Mouse (Mus musculus) hindbrain, embryonic 10.5 days (tissue): ENCODE data around the gene Mertk. TPM values are rescaled to one million over a fixed set of nuclear protein-coding genes. Genes with fewer than 3 reads are reported as not detected.
"Not testable (repeated sequence)": the region's sequence is repeated elsewhere in the genome, so short reads cannot be mapped to it uniquely, and the experiment has no call there.

Source experiments
- DNase-seq: peaks from one replicate; pipeline ENCODE4 v3.0.0-alpha.2; 2017; ENCODE audit warnings: low spot score
- H3K27ac ChIP-seq: fragments of 300-500 bp; sonication (generic); 2 replicates; pipeline ENCODE4 v1.5.1; 2016; ENCODE audit warnings: mild to moderate bottlenecking, moderate library complexity
- H3K27me3 ChIP-seq: fragments of 300-500 bp; sonication (generic); 2 replicates; pipeline ENCODE4 v1.6.1; 2016; ENCODE audit warnings: mild to moderate bottlenecking; ENCODE audit not compliant: poor library complexity, insufficient read depth, severe bottlenecking
- H3K36me3 ChIP-seq: fragments of 300-500 bp; sonication (generic); 2 replicates; pipeline ENCODE4 v1.6.1; 2016; ENCODE audit warnings: mild to moderate bottlenecking, moderate library complexity
- H3K4me1 ChIP-seq: fragments of 300-500 bp; sonication (generic); replicated peaks from 2 replicates; pipeline ENCODE4 v1.6.1; 2016; ENCODE audit warnings: mild to moderate bottlenecking
- H3K4me3 ChIP-seq: fragments of 300-500 bp; sonication (generic); 2 replicates; pipeline ENCODE4 v1.5.1; 2016; ENCODE audit warnings: mild to moderate bottlenecking, moderate library complexity
- H3K9me3 ChIP-seq: fragments of 300-500 bp; sonication (generic); 2 replicates; pipeline ENCODE4 v1.6.1; 2016; ENCODE audit warnings: mild to moderate bottlenecking, moderate library complexity
- WGBS: fragments of 180-500 bp; shearing (Covaris S2); methylation state at CpG from one replicate; pipeline ENCODE4 v1.1.7; 2016; 5-methylcytosine and 5-hydroxymethylcytosine counted together
- polyA plus RNA-seq: library from polyadenylated mRNA; unstranded; fragments of >200 nt; fragmentation: Nextera tagmentation; extraction: Ambion mirVana; gene quantifications from 2 replicates; pipeline ENCODE4 v1.2.1, GENCODE M21; 2016

The Mertk gene
- polyA plus RNA-seq: 3.4 and 4.4 TPM in 2 replicates

DNA sequence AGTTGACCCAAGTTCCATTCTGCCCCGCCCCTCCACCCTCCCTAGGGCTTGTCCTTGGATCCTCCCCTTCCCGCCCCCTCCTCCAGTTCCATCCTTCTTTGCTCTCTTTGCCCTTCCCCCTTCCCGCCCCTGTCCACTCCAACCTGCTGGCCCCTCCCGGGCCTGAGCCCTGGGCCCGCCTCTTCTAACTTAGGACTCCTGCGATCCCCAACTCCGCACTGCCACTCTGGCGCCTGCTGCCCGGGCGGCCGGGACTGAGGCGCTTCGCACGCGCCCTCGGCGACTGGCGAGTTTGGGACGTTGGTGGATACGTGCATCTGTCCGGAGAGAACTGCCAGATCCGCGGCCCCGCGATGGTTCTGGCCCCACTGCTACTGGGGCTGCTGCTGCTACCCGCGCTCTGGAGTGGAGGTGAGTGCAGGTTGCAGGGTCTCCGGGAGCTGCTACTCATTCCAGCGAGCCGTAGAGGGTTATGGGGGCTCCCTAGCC is at the start of gene Mertk:
Mertk (plus strand) TSS at position 264 of the 489 bp plus-strand sequence.
- Histone ChIP-seq H3K27ac (peak within 1 kb of the TSS; percentile 88), H3K4me1 (peaks cover 24% of the 10 kb centered on the region), H3K27me3 (peaks cover 7% of the 10 kb centered on the region; the same call in 1 of the 2 replicates), H3K4me3 (peak within 1 kb of the TSS; percentile 76), H3K9me3 (no peaks in the 10 kb centered on the region), H3K36me3 (no peaks in the 10 kb centered on the region)
- under 1% methylated on average over 30 of the region's 30 CpGs for WGBS
- peak; percentile 89 for DNase-seq

DNA sequence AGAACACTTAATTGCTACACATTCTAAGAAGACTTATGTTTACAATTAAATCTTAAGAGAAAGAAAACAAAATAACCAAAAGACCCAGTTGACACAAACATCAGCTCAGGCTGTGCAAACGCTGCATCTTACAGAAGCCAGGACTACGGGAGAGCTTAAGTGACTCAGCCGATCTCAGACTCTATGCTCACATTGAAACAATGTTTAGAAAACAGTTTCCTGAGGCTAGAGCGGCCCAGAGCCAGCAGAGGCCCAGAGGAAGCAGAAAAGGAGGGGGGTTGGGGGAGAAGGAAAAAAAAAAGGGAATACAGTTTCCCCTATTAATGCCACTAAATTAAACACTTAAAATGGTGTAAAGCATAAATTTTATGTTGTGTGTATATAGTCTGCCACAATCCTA is 18.1 kb upstream of the Mertk start:
- H3K27ac ChIP-seq: no peak overlapping the region
- 81% methylated on average over 4 of the region's 4 CpGs for WGBS
- H3K9me3 ChIP-seq: no peaks in the 10 kb centered on the region
- no peak overlapping the region for H3K4me3 ChIP-seq
- H3K4me1 ChIP-seq: peaks cover 2% of the 10 kb centered on the region
- H3K36me3 ChIP-seq: peaks cover 100% of the 10 kb centered on the region
- H3K27me3 ChIP-seq: no peaks in the 10 kb centered on the region
- no peak for DNase-seq

DNA sequence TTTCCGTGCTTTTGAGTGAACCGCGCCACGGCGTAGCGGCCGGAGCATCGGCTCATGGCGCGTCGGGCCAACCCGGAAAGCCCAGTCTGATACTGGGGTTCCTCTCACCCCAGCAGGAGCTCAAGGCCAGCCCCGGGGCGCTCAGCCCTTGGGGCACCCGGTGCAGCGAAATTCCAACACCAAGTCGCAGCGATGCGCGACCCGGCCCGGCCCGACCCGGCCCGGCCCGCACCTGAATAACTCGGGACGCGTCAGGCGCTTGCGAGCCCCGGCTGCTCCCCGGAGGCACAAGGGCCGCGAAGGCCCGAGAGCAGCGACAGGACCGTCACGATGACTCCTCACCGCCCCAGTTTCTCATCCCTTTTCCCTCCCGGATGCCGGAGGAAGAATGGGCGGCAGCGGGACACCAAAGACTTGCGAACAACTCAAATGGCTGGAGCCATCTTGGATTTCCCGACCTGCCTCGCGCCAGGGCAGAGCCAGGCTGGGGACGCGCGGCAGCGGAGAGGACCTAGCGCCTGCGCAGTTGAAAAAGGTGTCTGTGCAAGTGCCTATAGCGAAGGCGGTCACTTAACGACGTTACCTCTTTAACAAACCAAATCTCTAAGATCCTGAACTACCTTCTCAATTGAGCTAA is 11.7 kb upstream of the Mertk start, which contains the start of gene Anapc1:
Anapc1 (minus strand) TSS at position 471 of the 637 bp plus-strand sequence.
- H3K27ac ChIP-seq: peak within 1 kb of the TSS; percentile 98
- H3K36me3 ChIP-seq: peaks cover 37% of the 10 kb centered on the region
- H3K4me3 ChIP-seq: peak within 1 kb of the TSS; percentile 96
- peak; percentile 91 for DNase-seq
- peaks cover 13% of the 10 kb centered on the region for H3K4me1 ChIP-seq
- H3K9me3 ChIP-seq: no peaks in the 10 kb centered on the region
- H3K27me3 ChIP-seq: no peaks in the 10 kb centered on the region
- under 1% methylated on average over 58 of the region's 58 CpGs for WGBS

DNA sequence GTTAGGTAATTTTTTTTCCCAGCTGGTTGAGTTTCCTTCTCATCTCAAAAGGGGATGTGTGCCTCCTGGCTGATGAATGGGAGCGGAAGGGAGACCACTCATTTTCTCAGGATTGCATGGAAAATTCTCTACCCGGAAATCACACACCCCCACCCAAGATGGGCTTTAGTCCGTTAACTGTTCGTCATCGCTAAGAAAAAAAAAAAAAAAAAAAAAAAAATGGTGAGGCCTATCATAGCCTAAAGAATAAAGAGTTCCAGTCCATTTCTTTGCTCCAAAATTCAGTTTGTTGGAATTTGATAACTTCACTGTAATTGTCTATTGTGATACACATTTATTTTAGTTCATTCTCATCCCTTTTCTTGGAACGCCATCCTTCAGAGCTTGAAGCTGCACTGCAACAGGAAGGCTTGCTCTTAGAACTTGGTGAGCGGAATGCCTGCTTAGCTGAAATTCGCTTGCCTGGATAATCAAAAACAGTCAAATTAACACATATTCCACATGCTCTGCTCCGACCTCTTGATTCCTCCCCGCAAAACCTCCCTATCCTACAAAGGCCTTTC is 11.1 kb upstream of the Mertk start:
- Histone ChIP-seq H3K9me3 (no peaks in the 10 kb centered on the region), H3K4me1 (peaks cover 13% of the 10 kb centered on the region), H3K27ac (peak overlapping the region; percentile 98), H3K4me3 (peak overlapping the region; percentile 96), H3K36me3 (peaks cover 31% of the 10 kb centered on the region), H3K27me3 (no peaks in the 10 kb centered on the region)
- 49% methylated on average over 10 of the region's 10 CpGs for WGBS
- DNase-seq: no peak

DNA sequence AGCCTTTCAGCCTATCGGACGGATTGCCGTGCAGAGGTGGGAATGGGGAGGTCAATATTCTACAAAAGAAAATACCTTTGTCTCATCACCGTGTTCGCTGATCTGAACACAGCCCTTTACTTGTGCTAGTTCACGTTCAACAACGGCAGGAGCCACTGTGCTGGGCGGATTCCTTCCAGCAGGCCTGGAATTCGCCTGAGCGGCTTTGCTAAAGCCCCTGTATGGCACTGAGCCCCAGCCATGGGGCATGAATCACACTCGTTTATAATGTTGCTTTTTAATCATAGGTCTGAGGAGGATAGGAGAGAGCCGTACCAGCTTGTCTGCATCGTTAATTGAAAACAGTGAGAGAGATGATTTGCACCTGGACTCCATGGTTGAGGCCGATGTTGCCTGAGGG is 6.4 kb upstream of the Mertk start:
- 78% methylated on average over 14 of the region's 14 CpGs for WGBS
- peaks cover 3% of the 10 kb centered on the region; the same call in 1 of the 2 replicates for H3K4me1 ChIP-seq
- no peak overlapping the region for H3K27ac ChIP-seq
- DNase-seq: no peak
- H3K4me3 ChIP-seq: no peak overlapping the region
- H3K27me3 ChIP-seq: no peaks in the 10 kb centered on the region
- H3K36me3 ChIP-seq: no peaks in the 10 kb centered on the region
- no peaks in the 10 kb centered on the region for H3K9me3 ChIP-seq

DNA sequence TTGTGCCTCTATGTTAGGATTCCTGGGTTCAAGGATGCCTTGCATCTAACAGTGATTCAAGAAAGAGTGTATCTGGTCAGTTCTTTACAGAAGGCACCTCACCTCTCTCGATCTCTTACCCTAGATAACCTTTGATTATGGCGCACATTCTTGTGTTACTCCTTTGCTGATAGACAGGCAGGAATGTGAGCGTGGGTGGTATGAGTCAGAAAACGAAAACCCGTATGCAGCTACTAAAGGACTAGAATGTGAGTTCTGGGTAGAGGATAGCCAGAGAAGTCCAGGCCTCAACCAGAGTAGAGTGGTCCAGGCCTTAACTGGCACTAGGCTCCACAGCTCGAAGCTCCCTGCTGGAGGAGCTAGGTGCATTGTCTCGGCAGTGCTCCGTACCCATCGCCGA is 6.0 kb upstream of the Mertk start:
- Histone ChIP-seq H3K4me3 (no peak overlapping the region), H3K4me1 (peaks cover 6% of the 10 kb centered on the region), H3K9me3 (no peaks in the 10 kb centered on the region), H3K27me3 (no peaks in the 10 kb centered on the region), H3K36me3 (no peaks in the 10 kb centered on the region), H3K27ac (no peak overlapping the region)
- no peak for DNase-seq
- WGBS: 92% methylated on average over 10 of the region's 10 CpGs

DNA sequence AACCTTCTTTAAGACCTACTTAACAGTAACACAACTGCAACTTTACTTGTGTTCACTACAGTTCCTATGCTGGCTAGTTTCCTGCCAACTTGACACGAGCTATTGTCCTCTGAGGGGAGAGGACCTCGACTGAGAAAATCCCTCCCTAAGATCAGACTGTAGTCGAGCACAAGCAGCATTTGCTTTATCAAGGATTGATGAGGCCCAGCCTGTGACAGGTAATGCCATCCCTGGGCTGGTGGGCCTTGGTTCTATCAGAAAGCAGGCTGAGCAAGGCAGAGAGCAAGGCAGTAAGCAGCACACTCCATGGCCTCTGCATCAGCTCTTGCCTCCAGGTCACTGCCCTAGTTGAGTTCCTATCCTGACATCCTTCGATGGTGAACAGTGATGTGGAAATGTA is 5.5 kb upstream of the Mertk start:
- peaks cover 9% of the 10 kb centered on the region for H3K4me1 ChIP-seq
- 74% methylated on average over 4 of the region's 4 CpGs for WGBS
- no peak overlapping the region for H3K27ac ChIP-seq
- no peak for DNase-seq
- H3K4me3 ChIP-seq: no peak overlapping the region
- H3K27me3 ChIP-seq: no peaks in the 10 kb centered on the region
- no peaks in the 10 kb centered on the region for H3K9me3 ChIP-seq
- no peaks in the 10 kb centered on the region for H3K36me3 ChIP-seq

DNA sequence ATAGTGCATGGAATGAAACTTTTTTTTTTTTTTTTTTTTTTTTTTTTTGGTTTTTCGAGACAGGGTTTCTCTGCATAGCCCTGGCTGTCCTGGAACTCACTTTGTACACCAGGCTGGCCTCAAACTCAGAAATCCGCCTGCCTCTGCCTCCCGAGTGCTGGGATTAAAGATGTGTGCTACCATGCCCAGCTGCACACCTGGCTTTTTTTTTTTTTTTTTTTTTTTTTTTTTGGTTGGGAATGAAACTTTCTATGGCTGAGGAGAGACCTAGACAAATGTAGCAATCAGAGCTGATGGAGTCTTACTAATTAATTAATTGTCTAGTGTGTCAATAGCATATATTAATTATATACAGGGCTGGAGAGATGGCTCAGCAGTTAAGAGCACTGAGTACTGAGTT is 4.9 kb upstream of the Mertk start:
- not testable (repeated sequence) for H3K27me3 ChIP-seq, H3K9me3 ChIP-seq, H3K36me3 ChIP-seq, H3K27ac ChIP-seq, DNase-seq, H3K4me3 ChIP-seq
- 86% methylated on average over 3 of the region's 3 CpGs for WGBS
- peaks cover 15% of the 10 kb centered on the region for H3K4me1 ChIP-seq

DNA sequence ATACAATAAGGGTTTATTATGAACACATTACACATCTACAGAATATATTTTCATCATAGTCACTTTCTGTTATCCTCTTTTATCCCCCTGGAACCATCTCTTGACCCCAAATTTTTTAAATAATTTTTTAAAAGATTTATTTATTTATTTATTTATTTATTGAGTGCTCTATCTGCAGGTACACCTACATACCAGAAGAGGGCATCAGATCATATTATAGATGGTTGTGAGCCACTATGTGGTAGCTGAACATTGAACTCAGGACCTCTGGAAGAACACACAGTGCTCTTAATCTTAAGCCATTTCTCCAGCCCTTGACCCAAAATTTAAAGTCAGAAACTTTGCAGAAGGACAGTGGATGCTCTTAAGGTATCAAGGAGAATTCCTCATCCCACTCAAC is 4.2 kb upstream of the Mertk start:
- Histone ChIP-seq H3K4me3 (no peak overlapping the region), H3K27me3 (no peaks in the 10 kb centered on the region), H3K36me3 (no peaks in the 10 kb centered on the region), H3K27ac (no peak overlapping the region), H3K9me3 (no peaks in the 10 kb centered on the region), H3K4me1 (peaks cover 22% of the 10 kb centered on the region)
- DNase-seq: no peak

DNA sequence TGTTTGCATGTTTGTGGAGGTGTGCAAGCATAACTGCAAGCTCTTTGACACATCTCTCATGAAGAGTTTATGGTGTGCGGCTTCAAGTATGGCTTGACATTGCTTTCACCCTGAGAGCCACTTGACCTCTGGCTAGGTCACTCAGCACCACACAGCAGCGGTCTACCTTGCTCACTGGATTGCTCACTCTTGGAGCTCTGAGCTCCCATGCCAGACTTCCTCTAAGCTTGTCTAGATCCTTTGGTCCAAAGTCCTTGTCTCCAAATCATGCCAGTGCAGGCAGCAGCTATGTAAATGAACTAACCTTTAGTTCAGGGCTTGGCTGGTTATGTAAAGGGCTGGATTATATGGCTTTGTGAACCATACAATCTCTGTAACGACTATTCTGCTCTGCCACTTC is 2.3 kb upstream of the Mertk start:
- H3K36me3 ChIP-seq: no peaks in the 10 kb centered on the region
- DNase-seq: no peak
- peaks cover 7% of the 10 kb centered on the region; the same call in 1 of the 2 replicates for H3K27me3 ChIP-seq
- H3K4me1 ChIP-seq: peaks cover 24% of the 10 kb centered on the region
- H3K27ac ChIP-seq: no peak overlapping the region
- 79% methylated on average over 3 of the region's 3 CpGs for WGBS
- H3K9me3 ChIP-seq: no peaks in the 10 kb centered on the region
- H3K4me3 ChIP-seq: no peak overlapping the region

DNA sequence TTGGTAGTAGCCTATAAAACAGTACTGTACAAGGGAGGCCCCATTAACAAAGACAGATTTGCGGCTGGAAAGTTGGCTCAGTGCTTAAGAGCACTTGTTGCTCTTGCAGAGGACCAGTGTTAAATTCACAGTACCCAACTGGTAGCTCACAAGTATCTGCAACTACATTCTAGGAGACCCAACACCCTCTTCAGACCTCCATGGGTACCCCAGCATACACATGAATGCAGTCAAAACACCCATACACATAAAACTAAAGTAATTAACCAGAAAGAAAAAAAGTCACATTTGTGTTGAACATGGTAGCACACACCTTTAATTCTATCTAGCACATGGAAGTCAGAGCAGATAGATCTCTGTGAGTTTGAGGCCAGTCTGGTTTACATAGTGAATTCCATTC is 1.7 kb upstream of the Mertk start:
- DNase-seq: no peak
- Histone ChIP-seq H3K4me1 (peaks cover 24% of the 10 kb centered on the region), H3K9me3 (no peaks in the 10 kb centered on the region), H3K27me3 (peaks cover 7% of the 10 kb centered on the region; the same call in 1 of the 2 replicates), H3K36me3 (no peaks in the 10 kb centered on the region), H3K4me3 (no peak overlapping the region), H3K27ac (no peak overlapping the region)
- WGBS: 89% methylated on average over 1 of the region's 1 CpGs

DNA sequence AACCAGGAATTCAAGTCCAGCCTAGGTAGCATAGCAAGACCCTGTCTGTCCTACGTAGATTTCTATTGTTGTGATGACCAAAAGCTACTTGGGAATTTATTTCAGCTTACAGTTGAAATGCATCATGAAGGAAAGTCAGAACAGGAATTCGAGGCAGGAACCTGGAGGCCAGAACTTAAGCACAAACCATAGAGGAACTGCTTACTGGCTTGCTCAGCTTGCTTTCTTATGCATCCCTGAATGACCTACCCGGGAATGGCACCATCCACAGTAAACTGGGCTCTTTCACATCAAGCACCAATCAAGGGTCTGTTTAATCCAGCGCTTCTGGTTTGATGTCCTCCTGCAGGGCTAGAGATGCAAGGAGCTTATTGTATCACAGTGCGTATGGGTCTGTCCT is 1.2 kb upstream of the Mertk start:
- H3K27ac ChIP-seq: no peak overlapping the region
- no peak for DNase-seq
- 61% methylated on average over 5 of the region's 5 CpGs for WGBS

DNA sequence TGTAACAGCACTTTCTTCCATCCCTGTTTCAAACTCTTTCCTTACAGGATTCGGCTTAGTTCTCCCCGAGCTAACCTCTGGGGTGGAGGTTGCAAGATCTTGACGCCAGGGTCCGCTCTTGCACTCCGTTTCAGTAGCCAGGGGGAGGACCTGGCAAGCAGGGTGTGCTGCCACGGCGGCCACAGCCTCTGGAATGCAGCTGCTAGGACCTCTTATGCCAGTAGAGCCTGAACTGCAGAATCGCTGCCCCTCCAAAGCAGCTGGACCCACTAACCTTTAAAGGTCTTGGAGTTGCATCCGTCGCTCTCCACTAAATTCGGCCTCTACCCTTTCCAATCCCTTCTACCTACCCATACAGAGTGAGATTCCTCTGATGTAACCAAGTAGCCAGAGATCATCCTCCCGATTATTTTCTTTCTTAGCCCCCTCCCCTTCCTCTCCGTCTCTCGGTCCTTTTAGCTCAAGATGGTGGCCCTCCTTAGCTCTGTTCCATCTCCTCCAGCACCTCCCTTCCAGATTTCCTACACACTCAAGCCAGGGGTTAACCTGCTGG is 540 bp upstream of the Mertk start:
- H3K4me1 ChIP-seq: peaks cover 24% of the 10 kb centered on the region
- DNase-seq: peak; percentile 87
- peak overlapping the region; percentile 76 for H3K4me3 ChIP-seq
- no peaks in the 10 kb centered on the region for H3K36me3 ChIP-seq
- H3K9me3 ChIP-seq: no peaks in the 10 kb centered on the region
- under 1% methylated on average over 14 of the region's 14 CpGs for WGBS
- peak overlapping the region; percentile 88 for H3K27ac ChIP-seq
- peaks cover 7% of the 10 kb centered on the region; the same call in 1 of the 2 replicates for H3K27me3 ChIP-seq

More for the DNA sequence above, 1.2 kb upstream of the Mertk start:
- peaks cover 24% of the 10 kb centered on the region for H3K4me1 ChIP-seq
- H3K9me3 ChIP-seq: no peaks in the 10 kb centered on the region
- H3K4me3 ChIP-seq: 0 out of 2 replicates have a peak overlapping the region, but pooled peaks have one; percentile 76
- no peaks in the 10 kb centered on the region for H3K36me3 ChIP-seq
- H3K27me3 ChIP-seq: peaks cover 7% of the 10 kb centered on the region; the same call in 1 of the 2 replicates
